Mouse (Mus musculus): ENCODE results near the gene Brd4. TPM values are rescaled to one million over a fixed set of nuclear protein-coding genes. Genes with fewer than 3 reads are reported as not detected.

The Brd4 gene
- total RNA-seq (2021), result 100 to 1,000 TPM; 118 to 129 TPM
- long read RNA-seq, experiment 1, partial matches to known transcripts, result 8 of 18 reads
- long read RNA-seq, experiment 1, other reads (novel, unspliced or antisense), result 10 of 18 reads
- long read RNA-seq, experiment 2, partial matches to known transcripts, result 13 of 18 reads
- long read RNA-seq, experiment 2, other reads (novel, unspliced or antisense), result 3 of 18 reads

GRCm38 (mm10) chr17:32284262-32285137 lies at the start of gene Brd4:
Gene Brd4 (minus strand): TSS chr17:32284722.
- intact Hi-C loops (cut with DNase I), result loop anchor here (5.0 to 10.0 kb wide), 3 partner anchors 47 to 250 kb away; partner anchors contain the start of genes Hsf2bp and Rrp1b
- peak; percentile 91 to 92 for DNase-seq (ENCODE audit: low spot score in 2 of 2)

- intact Hi-C loops (cut with DNase I), result no loop called here
- no peak for DNase-seq (ENCODE audit: low spot score in 2 of 2)
Measured at GRCm38 (mm10) chr17:32333675-32334303, 49.3 kb upstream of the Brd4 start.

- DNase-seq (ENCODE audit: low spot score in 2 of 2), result no peak
- intact Hi-C loops (cut with DNase I), result no loop called here
Measured at GRCm38 (mm10) chr17:32327501-32327900, 43.0 kb upstream of the Brd4 start.

- intact Hi-C loops (cut with DNase I), result no loop called here
- DNase-seq (ENCODE audit: low spot score in 2 of 2), result no peak
Measured at GRCm38 (mm10) chr17:32322809-32323208, 38.3 kb upstream of the Brd4 start.

- no peak for DNase-seq (ENCODE audit: low spot score in 2 of 2)
Measured at GRCm38 (mm10) chr17:32321836-32322235, 37.3 kb upstream of the Brd4 start.

GRCm38 (mm10) chr17:32321390-32321734 lies 36.8 kb upstream of the Brd4 start:
- intact Hi-C loops (cut with DNase I), result no loop called here
- DNase-seq (ENCODE audit: low spot score in 2 of 2), result no peak

More at GRCm38 (mm10) chr17:32321836-32322235, 37.3 kb upstream of the Brd4 start:
- intact Hi-C loops (cut with DNase I), result no loop called here

- intact Hi-C loops (cut with DNase I), result no loop called here
- peak; percentile 99 to 100 for DNase-seq (ENCODE audit: low spot score in 2 of 2)
Measured at GRCm38 (mm10) chr17:32320597-32321389, 36.3 kb upstream of the Brd4 start, which contains the start of gene Akap8. Gene Akap8 (minus strand): TSS chr17:32321238.

- no peak for DNase-seq (ENCODE audit: low spot score in 2 of 2)
- intact Hi-C loops (cut with DNase I), result no loop called here
Measured at GRCm38 (mm10) chr17:32319950-32320349, 35.4 kb upstream of the Brd4 start.

- no peak for DNase-seq (ENCODE audit: low spot score in 2 of 2)
- intact Hi-C loops (cut with DNase I), result no loop called here
Measured at GRCm38 (mm10) chr17:32317708-32318107, 33.2 kb upstream of the Brd4 start.

GRCm38 (mm10) chr17:32317032-32317431 lies 32.5 kb upstream of the Brd4 start:
- intact Hi-C loops (cut with DNase I), result no loop called here
- no peak for DNase-seq (ENCODE audit: low spot score in 2 of 2)

GRCm38 (mm10) chr17:32315560-32315959 lies 31.0 kb upstream of the Brd4 start:
- intact Hi-C loops (cut with DNase I), result no loop called here
- no peak for DNase-seq (ENCODE audit: low spot score in 2 of 2)

GRCm38 (mm10) chr17:32313892-32314291 lies 29.4 kb upstream of the Brd4 start:
- intact Hi-C loops (cut with DNase I), result no loop called here
- DNase-seq (ENCODE audit: low spot score in 2 of 2), result no peak

- DNase-seq (ENCODE audit: low spot score in 2 of 2), result no peak
- intact Hi-C loops (cut with DNase I), result no loop called here
Measured at GRCm38 (mm10) chr17:32312801-32313200, 28.3 kb upstream of the Brd4 start.

- DNase-seq (ENCODE audit: low spot score in 2 of 2), result no peak
- intact Hi-C loops (cut with DNase I), result no loop called here
Measured at GRCm38 (mm10) chr17:32307963-32308362, 23.4 kb upstream of the Brd4 start.

GRCm38 (mm10) chr17:32298125-32298524 lies 13.6 kb upstream of the Brd4 start:
- DNase-seq (ENCODE audit: low spot score in 2 of 2), result no peak
- intact Hi-C loops (cut with DNase I), result no loop called here

- intact Hi-C loops (cut with DNase I), result no loop called here
- no peak for DNase-seq (ENCODE audit: low spot score in 2 of 2)
Measured at GRCm38 (mm10) chr17:32295901-32296300, 11.4 kb upstream of the Brd4 start.

- DNase-seq (ENCODE audit: low spot score in 2 of 2), result no peak
- intact Hi-C loops (cut with DNase I), result no loop called here
Measured at GRCm38 (mm10) chr17:32295160-32295559, 10.6 kb upstream of the Brd4 start.

GRCm38 (mm10) chr17:32285138-32285670 lies 682 bp upstream of the Brd4 start:
- intact Hi-C loops (cut with DNase I), result loop anchor here (10.0 kb wide), 2 partner anchors 140 to 250 kb away; partner anchors contain the start of genes Hsf2bp and Rrp1b
- no peak for DNase-seq (ENCODE audit: low spot score in 2 of 2)

GRCm38 (mm10) chr17:32283771-32284221 lies 726 bp downstream of the Brd4 start:
- intact Hi-C loops (cut with DNase I), result loop anchor here (5.0 to 10.0 kb wide), 3 partner anchors 46 to 249 kb away; partner anchors contain the start of genes Hsf2bp and Rrp1b

More at GRCm38 (mm10) chr17:32283771-32284221, 726 bp downstream of the Brd4 start:
- DNase-seq (ENCODE audit: low spot score in 2 of 2), result peak; percentile 30 to 47

Data from left cerebral cortex, postnatal 14 days (tissue).